8 mouse cellular contexts compared by ENCODE assay signal in genomic region chr11:115366706-115367394, GRCm38 (mm10). TPM values are rescaled to one million over a fixed set of nuclear protein-coding genes. Genes with fewer than 3 reads are reported as not detected.
A peak's percentile ranks its signal among the peaks of the same experiment; 100 is the strongest.
DNase-seq lines count a peak whose midpoint lies in the region; ATAC-seq and TF ChIP-seq lines count a peak whose summit lies in the region.
"Had no signal": no experiment of that assay in that cellular context is flagged by ENCODE, and none has a peak within 500 bp of the region (broad histone marks: within the 10 kb centered on the region; RNA-seq: fewer than 3 reads in every experiment).

No protein-coding gene starts in this region.

- peak; percentile 48 for ATAC-seq in neural tube, embryonic 11.5 days (ENCODE audit: insufficient read depth, low FRiP score, low TSS enrichment)

- no peak overlapping the region; the same call in 1 of the 2 replicates for H3K27ac ChIP-seq in spleen, adult 2 months (ENCODE audit: insufficient read depth, low read length)
- 0 out of 2 replicates have a peak overlapping the region, but pooled peaks have one; percentile 42 for H3K27ac ChIP-seq in neural tube, embryonic 11.5 days (ENCODE audit: low read depth, low read length)

- H3K4me1 ChIP-seq in spleen, adult 2 months (ENCODE audit: control insufficient read depth, insufficient read depth, insufficient read length), result peaks cover 10% of the 10 kb centered on the region; the same call in 1 of the 2 replicates
- peaks cover 7% of the 10 kb centered on the region; the same call in 1 of the 2 replicates for H3K4me1 ChIP-seq in neural tube, embryonic 11.5 days (ENCODE audit: control insufficient read depth, insufficient read depth, low read length)

- no peaks in the 10 kb centered on the region for H3K36me3 ChIP-seq in spleen, adult 2 months (ENCODE audit: control insufficient read depth, insufficient read depth, low read length)
- H3K36me3 ChIP-seq in neural tube, embryonic 11.5 days (ENCODE audit: control insufficient read depth, insufficient read depth, low read length), result no peaks in the 10 kb centered on the region

- WGBS in spleen, adult 2 months, result 7% methylated on average over 28 of the region's 28 CpGs
- 1% methylated on average over 25 of the region's 28 CpGs for WGBS in neural tube, embryonic 11.5 days

- peaks cover 8% of the 10 kb centered on the region; the same call in 1 of the 2 replicates for H3K27me3 ChIP-seq in spleen, adult 2 months (ENCODE audit: control insufficient read depth, insufficient read depth, low read length)
- peaks cover 19% of the 10 kb centered on the region for H3K27me3 ChIP-seq in neural tube, embryonic 11.5 days (ENCODE audit: control insufficient read depth, insufficient read depth, low read length)

- no peak for TF ChIP-seq POLR2A in spleen, adult 2 months (IDR thresholded peaks at IDR 0.05; ENCODE audit: low read depth, low read length)

- no peaks in the 10 kb centered on the region for H3K9me3 ChIP-seq in neural tube, embryonic 11.5 days (ENCODE audit: control insufficient read depth, low read length)

- intact Hi-C loops in left cerebral cortex, postnatal 10 days (cut with DNase I), result no loop called here
- intact Hi-C loops in gastrocnemius, postnatal 36 days (cut with DNase I), result no loop called here

- H3K9ac ChIP-seq in neural tube, embryonic 11.5 days (ENCODE audit: low read length), result peak overlapping the region; percentile 65

- DNase-seq in spleen, adult 2 months (ENCODE audit: low read depth in 1 of 2, low spot score in 2 of 2), result no peak
- DNase-seq in spleen, postnatal 14 days (ENCODE audit: low spot score in 2 of 2), result no peak
- DNase-seq in cerebellum, adult 8-10 months, result peak; percentile 65
- DNase-seq in frontal cortex, postnatal 36 days (ENCODE audit: low spot score in 2 of 2), result peak; percentile 58
- DNase-seq in left cerebral cortex, postnatal 10 days (ENCODE audit: extremely low spot score in 1 of 2, low spot score in 2 of 2), result peak; percentile 60 to 61
- DNase-seq in neural tube, embryonic 11.5 days (ENCODE audit: low spot score), result peak; percentile 35
- no peak for DNase-seq in gastrocnemius, postnatal 36 days

- peak overlapping the region; percentile 62; the same call in 1 of the 2 replicates for H3K4me3 ChIP-seq in spleen, adult 2 months (ENCODE audit: extremely low read depth, insufficient read depth, insufficient read length)
- peak overlapping the region; percentile 55 for H3K4me3 ChIP-seq in neural tube, embryonic 11.5 days (ENCODE audit: low read depth, low read length)

- peak overlapping the region; percentile 88 for H3K4me2 ChIP-seq in neural tube, embryonic 11.5 days (ENCODE audit: low read depth)

- no peak for TF ChIP-seq CTCF in spleen, adult 2 months (IDR thresholded peaks at IDR 0.05; ENCODE audit: extremely low read depth, insufficient read depth, insufficient read length, insufficient replicate concordance)

RNA-seq across cellular contexts. Expression of gene Hid1, which starts 0.7 kb away (rescaled TPM):
- 17.9 and 18.3 TPM in 2 replicates for polyA plus RNA-seq in spleen, adult 2 months (2012; rRNA removed)
- 10 to 100 TPM; 77.5 to 81.7 TPM for total RNA-seq in left cerebral cortex, postnatal 10 days (2021)
- 13.1 and 16.1 TPM in 2 replicates for polyA plus RNA-seq in neural tube, embryonic 11.5 days (2014; fragmentation: Nextera tagmentation; extraction: Ambion mirVana)
- total RNA-seq in gastrocnemius, postnatal 36 days (2021), result 1 to 10 TPM; 2.0 TPM

RNA-seq across cellular contexts. Expression of gene Cdr2l, which starts 14.9 kb away (rescaled TPM):
- polyA plus RNA-seq in spleen, adult 2 months (2012; rRNA removed), result 7.0 and 8.4 TPM in 2 replicates
- 10 to 100 TPM; 15.2 to 17.2 TPM for total RNA-seq in left cerebral cortex, postnatal 10 days (2021)
- polyA plus RNA-seq in neural tube, embryonic 11.5 days (2014; fragmentation: Nextera tagmentation; extraction: Ambion mirVana), result 18.1 and 18.5 TPM in 2 replicates
- 1 to 10 TPM; 2.1 to 2.6 TPM for total RNA-seq in gastrocnemius, postnatal 36 days (2021)

RNA-seq across cellular contexts. Expression of gene Otop3, which starts 32.3 kb away (rescaled TPM):
- not detected in 2 replicates for polyA plus RNA-seq in spleen, adult 2 months (2012; rRNA removed)
- under 1 TPM; 0.24 to 0.28 TPM for total RNA-seq in left cerebral cortex, postnatal 10 days (2021)
- 0.35 and 0.37 TPM in 2 replicates for polyA plus RNA-seq in neural tube, embryonic 11.5 days (2014; fragmentation: Nextera tagmentation; extraction: Ambion mirVana)
- not detected for total RNA-seq in gastrocnemius, postnatal 36 days (2021)
- total RNA-seq: heart, adult 18-20 months had no signal

RNA-seq across cellular contexts. Expression of gene Mrpl58, which starts 36.7 kb away (rescaled TPM):
- 42.8 and 48.3 TPM in 2 replicates for polyA plus RNA-seq in spleen, adult 2 months (2012; rRNA removed)
- total RNA-seq in left cerebral cortex, postnatal 10 days (2021), result 10 to 100 TPM; 96.2 to 98.8 TPM
- 221 and 230 TPM in 2 replicates for polyA plus RNA-seq in neural tube, embryonic 11.5 days (2014; fragmentation: Nextera tagmentation; extraction: Ambion mirVana)
- total RNA-seq in gastrocnemius, postnatal 36 days (2021), result 10 to 100 TPM; 86.7 to 98.5 TPM

RNA-seq across cellular contexts. Expression of gene Ush1g, which starts 45.0 kb away (rescaled TPM):
- 2.0 TPM in 2 replicates for polyA plus RNA-seq in spleen, adult 2 months (2012; rRNA removed)
- under 1 TPM; 0.24 to 0.26 TPM for total RNA-seq in left cerebral cortex, postnatal 10 days (2021)
- 0.12 TPM in 1 of 2 replicates, not detected in the other for polyA plus RNA-seq in neural tube, embryonic 11.5 days (2014; fragmentation: Nextera tagmentation; extraction: Ambion mirVana)
- total RNA-seq in gastrocnemius, postnatal 36 days (2021), result 1 to 10 TPM in 1 of 2 experiments, under 1 TPM in 1; 0.72 to 1.3 TPM

Comparison
In these comparisons a context has a peak if more than half of its experiments do, and no peak if none do; other contexts are left out.
1. DNase-seq: peak in cerebellum, adult 8-10 months (single experiment), frontal cortex, postnatal 36 days (2 of 2), left cerebral cortex, postnatal 10 days (2 of 2) and neural tube, embryonic 11.5 days (single experiment); none in spleen, adult 2 months (0 of 2), spleen, postnatal 14 days (0 of 2) and gastrocnemius, postnatal 36 days (0 of 2).
2. RNA of gene Hid1, which starts 0.7 kb away (total RNA-seq): 77.5 to 81.7 TPM in left cerebral cortex, postnatal 10 days; 2.0 TPM in gastrocnemius, postnatal 36 days; every median in the first group is over 10 times any median in the second.
3. RNA of gene Cdr2l, which starts 14.9 kb away (total RNA-seq): 15.2 to 17.2 TPM in left cerebral cortex, postnatal 10 days; 2.1 to 2.6 TPM in gastrocnemius, postnatal 36 days; every median in the first group is over 4 times any median in the second.